Mouse (Mus musculus) CH12.LX (cell line): ENCODE data around the gene Skap2.

ENCODE experiments used
- CTCF ChIP-seq, 2 experiments: IDR thresholded peaks in 1 of 2; conservative IDR thresholded peaks in 1 of 2; 2 replicates each; pipeline ENCODE4 v1.5.1; 2011 to 2012; ENCODE audit warnings: low read depth in 2 of 2, low read length in 2 of 2, improper control_type of control experiment in 1 of 2, inconsistent platforms in 1 of 2, mild to moderate bottlenecking in 1 of 2, moderate library complexity in 1 of 2
- POLR2A ChIP-seq: IDR thresholded peaks from 2 replicates; pipeline ENCODE4 v1.6.1; 2011; ENCODE audit warnings: low read depth, mild to moderate bottlenecking, improper control_type of control experiment, low read length
- POLR2AphosphoS2 ChIP-seq: IDR thresholded peaks from 2 replicates; pipeline ENCODE4 v1.6.1; 2011; ENCODE audit warnings: low read depth, low read length, improper control_type of control experiment
- TCF12 ChIP-seq: IDR thresholded peaks from 2 replicates; pipeline ENCODE4 v1.6.1; 2014; ENCODE audit warnings: low read depth, mild to moderate bottlenecking, inconsistent platforms, low read length, improper control_type of control experiment
- USF1 ChIP-seq: IDR thresholded peaks from 2 replicates; pipeline ENCODE4 v1.6.1; 2014; ENCODE audit warnings: low read depth, mild to moderate bottlenecking, inconsistent platforms, low read length, improper control_type of control experiment

DNA sequence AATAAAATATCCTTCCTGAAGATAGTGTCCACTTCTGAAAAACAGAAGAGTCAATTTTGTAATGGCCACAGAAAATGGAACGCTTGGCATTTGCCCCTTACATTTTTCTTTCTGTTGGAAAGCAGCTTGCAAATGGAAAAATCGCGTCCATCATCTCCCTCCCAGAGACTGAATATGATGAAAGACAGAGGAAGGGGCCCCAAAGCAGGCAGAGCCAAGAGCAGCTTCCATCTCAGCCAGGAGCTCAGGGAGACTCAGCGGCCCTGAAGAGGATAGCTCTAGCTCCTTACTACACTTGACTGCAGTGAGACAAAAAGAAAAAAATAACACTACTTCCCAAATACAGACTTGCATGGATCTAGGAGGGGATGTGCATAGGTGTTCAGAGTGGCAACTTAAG lies 122.5 kb downstream of the Skap2 start:
- TF ChIP-seq POLR2A: no peak
- no peak for TF ChIP-seq CTCF (conservative IDR thresholded peaks at IDR 0.05 in 1 of 2, IDR thresholded peaks at IDR 0.05 in 1 of 2; ENCODE audit: low read depth in 2 of 2, low read length in 2 of 2)
- no peak for TF ChIP-seq USF1
- TF ChIP-seq TCF12: no peak
- TF ChIP-seq POLR2AphosphoS2: no peak
